Mouse (Mus musculus) heart, postnatal 10 days (tissue): ENCODE data around the gene Omt2a. TPM values are rescaled to one million over a fixed set of nuclear protein-coding genes. Genes with fewer than 3 reads are reported as not detected.
"Not testable (repeated sequence)": the region's sequence is repeated elsewhere in the genome, so short reads cannot be mapped to it uniquely, and the experiment has no call there.

Experiments used
- DNase-seq, 2 experiments: peaks; one replicate each; pipeline ENCODE4 v3.0.0; 2021
- intact Hi-C: fragments of 180-260 bp; cut with DNase I; formaldehyde crosslinking; loops from one replicate; pipeline ENCODE4 v1.15.1; 2025
- total RNA-seq, 2 experiments: library from RNA; stranded (reverse); gene quantifications; 2 replicates each; pipeline ENCODE4 v1.2.3; 2021

Omt2a gene
- total RNA-seq, 2 experiments from 2014 or later = not detected

DNA sequence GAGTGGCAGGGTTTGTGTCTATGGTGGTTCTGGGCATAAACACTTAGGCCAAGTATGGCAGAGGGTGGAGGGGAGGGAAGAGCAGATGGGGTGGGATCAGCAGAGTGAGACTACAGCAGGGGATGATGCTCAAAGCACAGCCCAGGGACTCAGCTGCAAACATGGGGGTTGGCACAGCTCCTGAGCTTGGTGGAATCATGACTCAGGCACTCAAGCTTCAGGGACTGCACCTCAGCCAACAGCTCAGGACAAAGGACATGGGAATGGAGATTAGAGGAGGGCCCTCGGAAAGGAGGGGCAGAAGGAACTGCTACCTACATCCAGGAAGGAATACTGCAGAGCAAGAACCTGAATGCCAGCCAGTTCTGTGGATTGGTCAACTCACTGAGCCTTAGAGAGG, 15.5 kb downstream of the Omt2a start:
- intact Hi-C loops = loop anchor here (5.0 kb wide), 1 partner anchor 43 kb away; no protein-coding TSS in a partner anchor

DNA sequence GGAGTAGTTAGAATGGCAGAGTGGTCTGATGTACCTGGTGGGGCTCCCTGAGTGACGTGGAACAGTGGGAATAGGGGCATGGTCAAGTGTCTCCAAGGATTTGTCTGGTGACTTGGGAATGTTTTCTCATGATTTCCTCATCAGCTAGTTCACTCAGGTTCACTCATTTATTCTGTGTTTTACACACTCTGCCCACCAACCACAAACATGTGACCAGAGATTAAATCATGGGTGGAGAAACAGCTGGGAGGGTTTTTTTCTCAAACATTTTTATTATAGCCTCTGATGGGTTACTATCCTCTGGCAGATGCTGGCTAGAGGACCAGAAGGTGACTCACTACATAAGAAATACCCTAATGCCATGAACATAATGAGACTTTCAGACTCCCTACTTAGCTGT, 16.4 kb downstream of the Omt2a start:
- intact Hi-C loops = loop anchor here (5.0 kb wide), 1 partner anchor 44 kb away; no protein-coding TSS in a partner anchor
- no peak for DNase-seq

More for the DNA sequence above, 15.5 kb downstream of the Omt2a start:
- DNase-seq = not testable (repeated sequence)

DNA sequence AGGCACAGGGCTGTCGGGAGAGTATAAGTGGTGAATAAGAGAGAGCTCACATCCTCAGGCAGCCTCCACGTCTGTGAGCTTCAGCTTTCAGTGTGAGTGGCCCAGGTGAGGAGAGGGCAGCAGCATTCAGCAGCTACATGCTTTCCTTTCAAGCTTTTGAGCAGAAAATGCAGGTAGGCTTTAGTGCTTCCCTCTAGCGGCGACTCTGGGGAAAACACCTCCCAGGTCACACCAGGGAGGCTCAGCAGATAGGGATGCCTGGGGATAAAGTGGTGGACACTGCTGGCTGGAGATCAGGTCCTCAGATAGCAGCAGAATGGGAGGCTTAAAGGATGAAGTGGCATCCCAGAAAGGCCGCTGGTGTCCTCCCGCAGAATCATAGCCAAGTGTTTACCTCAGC, 18.5 kb downstream of the Omt2a start:
- intact Hi-C loops = loop anchor here (5.0 kb wide), 1 partner anchor 46 kb away; no protein-coding TSS in a partner anchor
- DNase-seq = peak; percentile 16 to 42

DNA sequence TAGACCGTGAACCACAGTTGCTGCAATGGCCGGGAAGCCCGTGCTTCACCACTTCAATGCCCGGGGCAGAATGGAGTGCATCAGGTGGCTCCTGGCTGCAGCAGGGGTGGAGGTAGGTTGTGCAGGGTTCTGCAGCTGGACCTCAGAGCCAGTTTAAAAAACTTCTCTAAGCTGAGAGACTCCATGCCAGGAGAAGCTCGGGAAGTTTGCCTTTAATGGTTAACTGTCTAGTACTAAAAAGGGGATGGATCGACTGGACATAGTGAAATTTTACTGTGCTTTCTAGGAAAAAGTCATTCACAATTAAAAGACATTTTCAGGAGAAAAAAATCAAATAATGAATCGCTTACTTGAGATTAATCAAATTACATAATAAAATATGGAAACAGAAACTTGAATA, 19.8 kb downstream of the Omt2a start:
- intact Hi-C loops = loop anchor here (5.0 kb wide), 1 partner anchor 48 kb away; no protein-coding TSS in a partner anchor
- DNase-seq = not testable (repeated sequence)

DNA sequence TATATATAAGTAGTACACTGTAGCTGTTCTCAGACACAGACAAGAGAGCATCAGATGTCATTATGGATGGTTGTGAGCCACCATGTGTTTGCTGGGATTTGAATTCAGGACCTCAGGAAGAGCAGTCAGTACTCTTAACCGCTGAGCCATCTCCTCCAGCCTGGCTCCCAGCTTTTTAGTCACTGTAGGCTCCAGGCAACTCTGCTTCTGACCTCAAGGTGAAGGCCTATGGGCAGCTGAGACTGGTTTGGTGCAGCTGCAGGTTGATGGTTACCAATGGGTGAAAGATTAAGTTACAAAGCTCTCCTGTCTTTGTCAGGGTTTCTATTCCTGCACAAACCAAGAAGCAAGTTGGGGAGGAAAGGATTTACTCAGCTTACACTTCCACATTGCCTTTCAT, 20.9 kb downstream of the Omt2a start:
- intact Hi-C loops = not testable (repeated sequence)

DNA sequence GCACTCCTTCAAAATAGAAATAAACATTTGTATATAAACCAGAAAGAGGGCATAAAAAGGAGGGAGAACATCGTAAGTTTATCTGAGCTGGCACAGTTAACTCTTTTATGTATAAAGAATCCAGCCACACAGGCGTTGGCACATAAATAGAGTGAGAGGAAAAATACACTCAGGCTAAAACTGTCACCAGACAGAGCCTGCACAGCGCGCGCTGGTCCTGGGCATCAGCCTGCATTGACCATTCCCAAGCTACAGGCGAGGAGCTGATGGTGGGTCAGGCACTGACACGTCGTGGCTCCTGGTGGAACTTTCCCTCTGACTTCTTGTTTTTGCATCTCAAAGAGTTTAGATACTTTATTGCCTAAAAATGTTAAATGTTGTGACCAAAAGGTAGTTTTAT, 22.1 kb downstream of the Omt2a start:
- DNase-seq, intact Hi-C loops: not testable (repeated sequence)

More for the DNA sequence above, 20.9 kb downstream of the Omt2a start:
- not testable (repeated sequence) for DNase-seq

DNA sequence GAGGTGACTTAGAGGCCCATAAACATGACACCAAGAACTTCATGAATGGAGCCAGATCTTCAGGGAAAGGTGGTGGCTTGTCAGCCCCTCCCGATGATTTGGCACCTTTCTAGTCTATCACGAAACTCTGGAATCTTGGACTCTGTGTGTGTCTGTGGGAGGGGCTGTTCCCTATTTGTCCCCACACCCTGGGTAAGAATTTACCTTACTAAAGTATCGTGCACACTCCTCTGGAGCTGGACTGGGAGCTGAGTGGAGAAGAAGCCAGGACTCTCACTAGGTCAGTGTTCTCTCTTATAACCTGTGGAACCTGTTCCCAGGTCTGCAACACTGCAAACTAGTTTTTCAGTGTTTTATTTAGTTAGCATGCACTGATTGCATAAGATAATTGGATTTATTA, 24.9 kb downstream of the Omt2a start, which contains the start of gene Gm10639:
Gm10639 (plus strand) TSS at position 201 of the 400 bp plus-strand sequence.
- DNase-seq, intact Hi-C loops: not testable (repeated sequence)

DNA sequence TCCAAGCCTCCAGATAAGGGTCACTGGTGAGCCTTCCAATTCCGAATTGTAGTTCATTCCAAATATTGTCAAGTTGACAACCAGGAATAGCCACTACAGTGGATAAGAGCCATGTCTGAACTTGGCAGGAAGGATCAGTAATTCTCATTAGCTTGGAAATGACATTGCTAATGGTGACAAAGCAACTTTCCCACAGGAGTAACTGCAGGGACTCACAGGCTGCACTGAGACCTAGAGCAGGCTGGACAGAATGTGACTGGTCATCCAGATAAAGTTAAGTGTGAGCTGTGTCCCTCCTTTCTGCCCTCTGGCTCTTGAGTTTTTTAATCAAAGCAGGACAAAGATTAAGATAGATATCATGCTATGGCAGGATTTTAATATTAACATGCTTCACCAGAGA, 25.5 kb downstream of the Omt2a start:
- intact Hi-C loops, DNase-seq: not testable (repeated sequence)

DNA sequence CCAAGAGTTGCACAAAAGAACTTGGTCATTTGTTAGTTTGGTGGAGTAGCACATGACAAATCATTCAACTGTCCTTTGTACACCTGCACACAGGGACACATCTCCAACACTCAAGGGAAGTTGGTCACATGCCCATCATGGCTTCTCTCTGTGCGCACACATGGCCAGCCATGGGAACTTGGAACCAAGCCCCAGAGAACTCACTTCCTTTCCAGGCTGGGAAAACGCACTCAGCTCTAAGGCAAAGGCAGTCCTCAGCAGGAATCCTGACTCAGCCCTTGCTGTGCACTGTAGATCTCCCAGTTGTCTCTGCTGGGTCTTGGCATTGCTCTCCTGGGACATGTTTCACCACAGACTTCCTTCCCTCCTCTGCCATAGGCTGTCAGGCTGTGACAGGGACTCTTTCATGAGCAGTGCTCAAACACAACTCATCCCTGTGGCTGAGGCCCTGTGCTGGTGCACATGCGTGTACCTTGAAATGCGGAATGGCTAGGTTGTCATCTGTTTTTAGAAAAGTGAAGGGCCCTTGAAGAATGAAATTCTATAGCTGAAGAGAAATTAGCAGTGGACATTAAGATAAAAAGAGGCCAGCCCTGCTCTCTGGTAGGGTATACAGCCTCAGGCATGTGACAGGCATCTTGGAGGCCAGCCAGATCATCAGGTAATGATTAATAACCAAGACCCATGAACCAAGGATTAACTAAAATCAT, 32.4 kb downstream of the Omt2a start:
- intact Hi-C loops = not testable (repeated sequence)
- peak; percentile 5 to 9 for DNase-seq

DNA sequence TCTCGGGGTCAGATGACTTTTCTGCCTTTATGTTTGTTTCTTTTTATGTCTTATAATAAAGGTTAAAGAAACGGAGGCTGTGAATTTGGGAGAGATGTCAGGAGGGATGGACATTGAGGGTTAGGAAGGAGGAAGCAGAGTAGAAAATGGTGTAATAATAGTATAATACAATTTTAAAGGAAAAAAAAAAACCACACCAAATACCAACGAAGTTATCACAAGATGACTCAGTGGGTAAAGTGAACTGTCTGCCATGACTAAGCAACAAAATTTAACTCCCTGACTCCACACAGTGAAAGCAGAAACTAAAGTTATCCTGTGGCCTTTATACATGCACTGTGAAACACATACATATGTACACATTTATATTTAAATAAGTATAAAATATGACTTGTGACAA, 43.7 kb downstream of the Omt2a start:
- intact Hi-C loops, DNase-seq: not testable (repeated sequence)

Other genes with a start within 250 kb of the Omt2a start
- 10 to 100 TPM; 88.6 to 90.3 TPM for gene Fbxo9, start 205.7 kb downstream of the Omt2a start, total RNA-seq
- 10 to 100 TPM; 21.5 to 23.0 TPM for gene Ick, start 205.6 kb downstream of the Omt2a start, total RNA-seq
- gene Gsta4, start 132.0 kb downstream of the Omt2a start, total RNA-seq = 10 to 100 TPM; 57.3 to 60.8 TPM
- gene Gsta1, start 84.1 kb downstream of the Omt2a start, total RNA-seq = under 1 TPM in 1 of 2 experiments, not detected in 1; 0.55 TPM
- not detected for gene Gm3776, start 57.7 kb downstream of the Omt2a start, total RNA-seq
- gene Gm10639, start 24.9 kb downstream of the Omt2a start, total RNA-seq = not detected
- not detected for gene Omt2b, start 12.8 kb upstream of the Omt2a start, total RNA-seq
- not detected for gene Gsta2, start 41.0 kb upstream of the Omt2a start, total RNA-seq
- not detected for gene Dppa5a, start 53.4 kb upstream of the Omt2a start, total RNA-seq
- not detected for gene Ooep, start 63.9 kb upstream of the Omt2a start, total RNA-seq
- gene Ddx43, start 81.0 kb upstream of the Omt2a start, total RNA-seq = not detected
- gene Cgas, start 128.4 kb upstream of the Omt2a start, total RNA-seq = 1 to 10 TPM in 1 of 2 experiments, under 1 TPM in 1; 0.96 to 1.1 TPM
- gene Mto1, start 133.4 kb upstream of the Omt2a start, total RNA-seq = 10 to 100 TPM; 18.9 to 21.8 TPM
- gene Gm17324, start 134.0 kb upstream of the Omt2a start, total RNA-seq = not detected
- 1,000 to 10,000 TPM; 3,592 to 3,750 TPM for gene Eef1a1, start 174.4 kb upstream of the Omt2a start, total RNA-seq